Mouse (Mus musculus): ENCODE results near the gene Jhy. TPM values are rescaled to one million over a fixed set of nuclear protein-coding genes. Genes with fewer than 3 reads are reported as not detected.

Gene Jhy
- polyA plus RNA-seq (2012; fragmentation: generic; extraction: Trizol) = not detected

DNA sequence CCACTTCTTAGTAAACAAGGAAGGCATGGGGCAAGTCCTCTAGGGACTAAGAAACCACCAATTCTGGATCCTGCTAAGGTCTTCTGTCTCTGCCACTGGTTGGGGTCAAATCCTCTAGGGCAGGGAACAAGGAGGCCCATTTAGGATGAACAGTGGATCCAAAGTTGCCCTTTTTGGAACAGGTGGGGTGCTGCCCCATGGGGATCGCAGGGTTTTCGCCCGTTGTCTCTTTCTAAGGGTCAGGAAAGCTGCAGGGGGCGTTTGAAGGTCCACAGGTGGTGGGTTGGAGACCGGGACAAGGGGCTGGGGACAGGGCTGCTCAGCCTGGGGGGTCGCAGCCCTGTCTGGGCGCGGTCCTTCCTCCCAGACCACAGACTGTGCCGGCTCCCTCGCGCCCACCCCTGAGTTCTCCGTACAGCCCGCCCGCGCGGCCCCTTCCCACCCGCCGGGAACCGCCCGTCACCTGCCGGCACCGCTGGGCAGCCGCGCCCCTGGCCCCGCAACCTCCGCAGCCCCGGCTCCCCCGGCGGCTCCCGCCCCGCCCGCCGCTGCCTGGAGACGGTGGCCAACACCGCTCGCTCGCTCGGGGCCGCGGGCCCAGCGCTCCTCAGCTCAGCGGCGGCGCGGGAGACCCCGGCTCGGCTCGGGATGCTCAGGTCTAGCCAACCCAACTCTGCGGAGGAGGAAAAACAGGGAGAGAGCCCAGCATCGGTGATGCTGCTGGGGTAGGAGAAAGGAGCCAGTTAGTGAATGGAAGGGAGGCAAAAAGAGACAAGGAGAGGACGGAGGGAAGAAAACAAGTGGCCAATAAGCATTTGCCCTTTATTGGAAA lies at the start of gene Jhy:
Gene Jhy, minus strand, starts transcription at position 533 of the 832 bp plus-strand sequence.

GRCm38 (mm10) chr9:41004415-41004814 lies 40.5 kb upstream of the Jhy start, which contains the start of gene Crtam:
Gene Crtam, minus strand, starts transcription at chr9:41004628.

DNA sequence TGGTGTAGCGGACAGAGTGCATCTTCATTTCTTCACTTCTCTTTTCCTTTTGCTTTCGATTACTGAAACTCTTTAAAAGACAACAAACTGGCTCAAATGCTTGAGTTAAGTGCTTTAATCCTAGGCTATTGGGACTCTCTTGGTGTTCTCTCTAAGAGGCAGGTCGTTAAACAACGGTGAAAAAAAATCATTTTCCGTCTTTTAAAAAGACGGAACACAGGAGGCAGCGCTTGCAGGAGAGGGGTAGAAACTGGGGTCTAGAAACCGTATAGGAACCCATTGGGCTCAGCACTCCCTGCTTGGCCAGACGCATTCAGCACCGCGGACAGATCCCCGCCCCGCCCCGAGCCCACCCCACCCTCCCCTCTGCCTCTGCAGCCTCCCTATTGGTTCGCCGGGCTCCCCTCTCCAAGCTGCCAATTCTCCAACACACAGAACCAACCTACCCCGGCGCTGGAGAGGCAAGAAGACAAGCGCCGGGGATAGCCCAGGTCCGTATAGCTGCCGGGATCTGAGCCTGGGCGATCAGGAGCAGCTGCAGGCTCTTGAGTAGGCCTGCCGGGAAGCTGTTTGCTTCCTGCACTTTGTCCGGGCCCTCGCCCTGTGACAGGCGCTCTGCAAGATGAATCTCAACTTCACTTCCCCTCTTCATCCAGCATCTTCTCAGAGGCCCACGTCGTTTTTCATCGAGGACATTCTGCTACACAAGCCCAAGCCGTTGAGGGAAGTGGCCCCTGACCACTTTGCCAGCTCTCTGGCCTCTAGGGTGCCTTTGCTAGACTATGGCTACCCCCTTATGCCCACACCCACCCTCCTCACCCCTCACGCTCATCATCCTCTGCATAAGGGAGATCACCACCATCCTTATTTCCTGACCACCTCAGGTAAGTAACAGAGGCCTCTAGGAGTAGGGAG lies 90.1 kb downstream of the Jhy start, which contains the start of gene Bsx:
Gene Bsx, plus strand, starts transcription at position 572 of the 915 bp plus-strand sequence.

Other genes starting within 250 kb of the Jhy start
- 1,000 to 10,000 TPM in 1 of 2 experiments, 100 to 1,000 TPM in 1; 421 to 1,124 TPM for gene Hspa8, start 163.1 kb downstream of the Jhy start, polyA plus RNA-seq (2012; fragmentation: generic; extraction: Trizol)
- not detected for gene Bsx, start 90.0 kb downstream of the Jhy start, polyA plus RNA-seq (2012; fragmentation: generic; extraction: Trizol)
- not detected for gene Crtam, start 40.5 kb upstream of the Jhy start, polyA plus RNA-seq (2012; fragmentation: generic; extraction: Trizol)
- gene Ubash3b, start 197.6 kb upstream of the Jhy start, polyA plus RNA-seq (2012; fragmentation: generic; extraction: Trizol) = under 1 TPM; 0.47 to 0.98 TPM

Measured in C3H10T1/2 (cell line).